Mouse (Mus musculus): ENCODE data around the gene Vdac1.

DNA sequence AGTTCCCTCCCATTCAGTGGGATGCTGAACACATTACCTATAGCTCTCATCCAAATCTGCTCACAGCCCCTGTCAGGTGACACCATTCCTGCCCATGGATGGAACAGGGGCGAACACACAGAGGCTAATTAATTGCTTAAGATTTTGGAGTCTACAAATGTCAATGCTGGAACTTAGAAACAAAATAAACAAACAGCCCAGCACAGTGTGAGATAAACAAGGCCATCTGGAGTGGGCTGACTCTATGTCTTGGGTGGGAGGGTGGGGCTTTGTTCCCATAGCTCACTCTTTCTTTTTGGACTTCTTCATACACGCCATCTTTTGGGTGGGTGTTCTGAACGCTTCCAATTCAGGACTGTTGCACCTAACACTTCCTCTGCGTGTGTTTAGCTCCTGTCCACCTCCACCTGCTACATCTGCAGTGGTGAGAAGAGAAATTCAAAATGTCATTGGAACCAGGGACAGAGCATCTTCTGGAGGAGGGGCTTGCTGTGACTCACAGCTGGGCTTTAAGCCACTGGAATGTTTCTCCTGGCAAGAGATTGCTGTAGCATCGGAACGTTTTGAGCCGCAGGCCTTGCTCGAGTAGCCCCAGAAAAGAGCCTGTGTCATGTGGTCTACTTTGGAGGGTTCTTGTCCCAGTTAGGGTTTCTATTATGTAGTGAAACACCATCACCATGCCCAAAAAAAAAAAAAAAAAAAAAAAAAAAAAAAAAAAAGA lies 72.6 kb downstream of the Vdac1 start:
- no peak for TF ChIP-seq CTCF (IDR thresholded peaks at IDR 0.05; ENCODE audit: borderline replicate concordance, control insufficient read depth, extremely low read depth, insufficient read depth, low read length, poor library complexity)
- TF ChIP-seq POLR2A (IDR thresholded peaks at IDR 0.05; ENCODE audit: control insufficient read depth, extremely low read depth, insufficient read depth, low read length, poor library complexity) = no peak
